Mouse (Mus musculus) spleen, adult 2 months (tissue): ENCODE measurements at regions not wholly inside any gene's neighbourhood (a gene's known extent, or its start where the extent isn't known, plus 50 kb on each side); places are given as distances from the start of the nearest gene placed in this dataset.

Source experiments
- CTCF ChIP-seq: fragments of 200-500 bp; IDR thresholded peaks from 2 replicates; pipeline ENCODE4 v1.5.1; 2011; ENCODE audit warnings: mild to moderate bottlenecking, inconsistent platforms; ENCODE audit not compliant: insufficient read depth, insufficient read length, insufficient replicate concordance; ENCODE audit errors: extremely low read depth
- POLR2A ChIP-seq: fragments of 200-500 bp; IDR thresholded peaks from 2 replicates; pipeline ENCODE4 v1.6.1; 2011; ENCODE audit warnings: low read depth, low read length, inconsistent platforms

DNA sequence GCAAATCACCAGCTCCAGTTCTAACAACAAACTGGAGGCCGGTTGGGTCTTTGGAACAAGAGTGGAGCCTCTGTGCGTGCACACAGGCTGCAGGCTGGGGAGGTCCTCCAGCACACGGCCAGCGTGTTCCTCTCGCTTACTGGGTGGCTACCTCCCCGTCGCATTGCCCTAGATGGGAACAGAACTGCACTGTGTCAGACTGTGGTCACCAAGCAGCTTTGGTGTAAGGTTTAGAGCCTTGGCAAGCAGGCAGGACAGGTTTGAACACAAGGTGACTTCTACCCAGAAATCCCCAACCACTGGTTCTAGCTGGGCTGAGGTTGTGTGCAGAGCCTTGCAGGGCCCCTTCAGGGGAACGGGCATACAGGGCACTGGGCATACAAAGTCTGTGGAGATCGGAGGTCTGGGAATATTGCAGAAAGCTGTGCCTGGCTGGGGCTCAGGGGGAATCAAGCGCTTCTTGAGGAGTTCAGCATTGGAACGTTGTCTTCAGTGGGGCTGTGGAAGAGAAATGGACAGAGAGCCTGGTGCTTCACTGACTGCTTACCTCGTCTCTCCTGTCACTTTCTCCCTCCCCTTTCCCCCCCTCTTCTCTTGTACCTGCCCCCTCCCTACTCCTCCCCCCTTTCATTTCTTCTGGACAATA lies 135.3 kb upstream of the Irf2bp2 start:
- TF ChIP-seq CTCF (no peak), POLR2A (no peak)
